Mouse (Mus musculus) heart, adult 2 months (tissue): ENCODE measurements around the gene Abhd8. TPM values are rescaled to one million over a fixed set of nuclear protein-coding genes. Genes with fewer than 3 reads are reported as not detected.

Source experiments
- DNase-seq, 2 experiments: peaks; one replicate each; pipeline ENCODE4 v3.0.0; 2021
- H3K27ac ChIP-seq: fragments of 200-600 bp; 2 replicates; pipeline ENCODE4 v1.8.1; 2022
- H3K27me3 ChIP-seq: fragments of 200-500 bp; 2 replicates; pipeline ENCODE4 v1.6.1; 2012; ENCODE audit warnings: mild to moderate bottlenecking, low read length, inconsistent platforms, mixed read lengths; ENCODE audit not compliant: control insufficient read depth, insufficient read depth
- H3K36me3 ChIP-seq: fragments of 200-500 bp; 2 replicates; pipeline ENCODE4 v1.6.1; 2012; ENCODE audit warnings: low read length, inconsistent platforms; ENCODE audit not compliant: control insufficient read depth, insufficient read depth
- H3K4me1 ChIP-seq: fragments of 200-500 bp; 2 replicates; pipeline ENCODE4 v1.6.1; 2011; ENCODE audit warnings: low read length; ENCODE audit not compliant: control insufficient read depth, insufficient read depth
- H3K4me3 ChIP-seq: fragments of 200-600 bp; 2 replicates; pipeline ENCODE4 v1.8.1; 2022
- H3K79me2 ChIP-seq: fragments of 200-500 bp; replicated peaks from 2 replicates; pipeline ENCODE4 v1.6.1; 2012; ENCODE audit warnings: mild to moderate bottlenecking, inconsistent platforms, low read length, moderate library complexity, mixed read lengths; ENCODE audit not compliant: control insufficient read depth, insufficient read depth
- H3K9ac ChIP-seq: fragments of 200-500 bp; 2 replicates; pipeline ENCODE4 v1.6.1; 2012; ENCODE audit warnings: low read depth, mild to moderate bottlenecking, control low read depth, inconsistent platforms, low read length, mixed read lengths
- CTCF ChIP-seq: fragments of 200-600 bp; IDR thresholded peaks from 2 replicates; pipeline ENCODE4 v1.8.1; 2022; ENCODE audit warnings: antibody characterized with exemption, mild to moderate bottlenecking, moderate library complexity
- EP300 ChIP-seq: fragments of 200-500 bp; IDR thresholded peaks from 2 replicates; pipeline ENCODE4 v1.6.1; 2011; ENCODE audit warnings: low read depth, low read length, control low read depth; ENCODE audit not compliant: insufficient read depth
- POLR2A ChIP-seq: fragments of 200-500 bp; IDR thresholded peaks from 2 replicates; pipeline ENCODE4 v1.6.1; 2011; ENCODE audit warnings: mild to moderate bottlenecking, low read depth, low read length, control low read depth; ENCODE audit not compliant: insufficient read depth
- WGBS: fragments of 180-500 bp; shearing (Covaris S2); methylation state at CpG from one replicate; pipeline ENCODE4 v1.1.7; 2018; 5-methylcytosine and 5-hydroxymethylcytosine counted together
- intact Hi-C: fragments of 180-260 bp; cut with DNase I; formaldehyde crosslinking; loops from one replicate; pipeline ENCODE4 v1.15.1; 2025
- polyA plus RNA-seq: library from polyadenylated mRNA; depleted of rRNA; stranded (reverse); fragments of >200 nt; gene quantifications from 2 replicates; pipeline ENCODE4 v1.2.3, GENCODE M21; 2012; rRNA removed
- total RNA-seq, 2 experiments: library from RNA; stranded (reverse); gene quantifications; 2 replicates each; pipeline ENCODE4 v1.2.3; 2021

Abhd8 gene
- total and polyA plus RNA-seq, 3 experiments = 25.8 to 30.4 (median 26.5) TPM

GRCm38 (mm10) chr8:71422121-71422520 is 41.3 kb downstream of the Abhd8 start:
- Histone ChIP-seq H3K79me2 (no peaks in the 10 kb centered on the region), H3K36me3 (no peaks in the 10 kb centered on the region), H3K4me3 (no peak overlapping the region), H3K4me1 (no peaks in the 10 kb centered on the region), H3K9ac (no peak overlapping the region), H3K27me3 (no peaks in the 10 kb centered on the region), H3K27ac (no peak overlapping the region)
- intact Hi-C loops = no loop called here
- TF ChIP-seq EP300 = no peak
- TF ChIP-seq CTCF = no peak
- TF ChIP-seq POLR2A = no peak
- DNase-seq = no peak

- 46% methylated on average over 11 of the region's 11 CpGs for WGBS
- Histone ChIP-seq H3K4me3 (no peak overlapping the region), H3K27me3 (no peaks in the 10 kb centered on the region), H3K79me2 (no peaks in the 10 kb centered on the region), H3K4me1 (no peaks in the 10 kb centered on the region), H3K27ac (no peak overlapping the region), H3K36me3 (no peaks in the 10 kb centered on the region), H3K9ac (no peak overlapping the region)
- intact Hi-C loops = loop anchor here (5.0 kb wide), 1 partner anchor 1116 kb away; no protein-coding TSS in a partner anchor
- DNase-seq = peak in 1 of 2 experiments; percentile 12
- no peak for TF ChIP-seq CTCF
- no peak for TF ChIP-seq POLR2A
- TF ChIP-seq EP300 = no peak
Measured at GRCm38 (mm10) chr8:71411535-71412273, 51.8 kb downstream of the Abhd8 start.

GRCm38 (mm10) chr8:71408231-71408630 is 55.2 kb downstream of the Abhd8 start:
- no peak overlapping the region for H3K9ac ChIP-seq
- intact Hi-C loops = no loop called here
- no peaks in the 10 kb centered on the region for H3K36me3 ChIP-seq
- no peak overlapping the region for H3K27ac ChIP-seq
- no peaks in the 10 kb centered on the region for H3K27me3 ChIP-seq
- no peaks in the 10 kb centered on the region for H3K79me2 ChIP-seq
- H3K4me1 ChIP-seq = peaks cover 5% of the 10 kb centered on the region
- TF ChIP-seq POLR2A = no peak
- no peak for TF ChIP-seq EP300
- TF ChIP-seq CTCF = no peak
- DNase-seq = no peak
- H3K4me3 ChIP-seq = no peak overlapping the region
- WGBS = 92% methylated on average over 4 of the region's 4 CpGs

GRCm38 (mm10) chr8:71407441-71407840 is 56.0 kb downstream of the Abhd8 start:
- 89% methylated on average over 14 of the region's 14 CpGs for WGBS
- H3K4me3 ChIP-seq = no peak overlapping the region
- no peak for TF ChIP-seq CTCF
- TF ChIP-seq EP300 = no peak
- no peak for TF ChIP-seq POLR2A
- no peaks in the 10 kb centered on the region for H3K36me3 ChIP-seq
- H3K9ac ChIP-seq = no peak overlapping the region
- no peaks in the 10 kb centered on the region for H3K79me2 ChIP-seq
- peaks cover 5% of the 10 kb centered on the region for H3K4me1 ChIP-seq
- no peaks in the 10 kb centered on the region for H3K27me3 ChIP-seq
- H3K27ac ChIP-seq = no peak overlapping the region
- DNase-seq = peak in 1 of 2 experiments; percentile 17
- intact Hi-C loops = loop anchor here (2.0 kb wide), 1 partner anchor 67 kb away; no protein-coding TSS in a partner anchor

Other genes with a start within 250 kb of the Abhd8 start
- 10 to 100 TPM; 20.1 to 22.8 TPM for gene Myo9b, start 190.9 kb downstream of the Abhd8 start, total RNA-seq
- 15.0 and 15.9 TPM in 2 replicates for gene Myo9b, start 190.9 kb downstream of the Abhd8 start, polyA plus RNA-seq
- gene Haus8, start 190.7 kb downstream of the Abhd8 start, total RNA-seq = 10 to 100 TPM; 24.2 to 29.0 TPM
- gene Haus8, start 190.7 kb downstream of the Abhd8 start, polyA plus RNA-seq = 11.9 and 12.1 TPM in 2 replicates
- 100 to 1,000 TPM; 140 to 169 TPM for gene Use1, start 96.8 kb downstream of the Abhd8 start, total RNA-seq
- gene Use1, start 96.8 kb downstream of the Abhd8 start, polyA plus RNA-seq = 112 and 120 TPM in 2 replicates
- gene Ocel1, start 92.4 kb downstream of the Abhd8 start, total RNA-seq = 10 to 100 TPM; 12.4 to 15.2 TPM
- gene Ocel1, start 92.4 kb downstream of the Abhd8 start, polyA plus RNA-seq = 8.0 and 9.1 TPM in 2 replicates
- gene Nr2f6, start 81.7 kb downstream of the Abhd8 start, total RNA-seq = 10 to 100 TPM; 47.6 to 56.7 TPM
- gene Nr2f6, start 81.7 kb downstream of the Abhd8 start, polyA plus RNA-seq = 53.9 and 63.2 TPM in 2 replicates
- gene Ushbp1, start 67.9 kb downstream of the Abhd8 start, total RNA-seq = 10 to 100 TPM; 22.9 to 23.9 TPM
- 71.7 and 72.2 TPM in 2 replicates for gene Ushbp1, start 67.9 kb downstream of the Abhd8 start, polyA plus RNA-seq
- gene Babam1, start 66.8 kb downstream of the Abhd8 start, total RNA-seq = 10 to 100 TPM; 62.8 to 70.2 TPM
- 88.7 and 91.3 TPM in 2 replicates for gene Babam1, start 66.8 kb downstream of the Abhd8 start, polyA plus RNA-seq
- not detected for gene Ankle1, start 57.6 kb downstream of the Abhd8 start, total RNA-seq
- gene Ankle1, start 57.6 kb downstream of the Abhd8 start, polyA plus RNA-seq = 0.15 and 0.31 TPM in 2 replicates
- 100 to 1,000 TPM; 120 to 128 TPM for gene Mrpl34, start 1.3 kb upstream of the Abhd8 start, total RNA-seq
- gene Mrpl34, start 1.3 kb upstream of the Abhd8 start, polyA plus RNA-seq = 81.7 and 153 TPM in 2 replicates
- 10 to 100 TPM; 30.4 to 31.8 TPM for gene Dda1, start 5.5 kb upstream of the Abhd8 start, total RNA-seq
- gene Dda1, start 5.5 kb upstream of the Abhd8 start, polyA plus RNA-seq = 51.8 and 51.9 TPM in 2 replicates
- 10 to 100 TPM; 15.6 to 16.3 TPM for gene Ano8, start 22.3 kb upstream of the Abhd8 start, total RNA-seq
- 15.3 and 18.4 TPM in 2 replicates for gene Ano8, start 22.3 kb upstream of the Abhd8 start, polyA plus RNA-seq
- 10 to 100 TPM; 16.6 to 20.5 TPM for gene Gtpbp3, start 24.4 kb upstream of the Abhd8 start, total RNA-seq
- 18.4 and 19.8 TPM in 2 replicates for gene Gtpbp3, start 24.4 kb upstream of the Abhd8 start, polyA plus RNA-seq
- gene Plvap, start 48.1 kb upstream of the Abhd8 start, total RNA-seq = 10 to 100 TPM; 22.1 to 28.3 TPM
- gene Plvap, start 48.1 kb upstream of the Abhd8 start, polyA plus RNA-seq = 37.2 and 42.9 TPM in 2 replicates
- gene Ccdc194, start 62.1 kb upstream of the Abhd8 start, total RNA-seq = not detected
- gene Ccdc194, start 62.1 kb upstream of the Abhd8 start, polyA plus RNA-seq = 0.10 and 0.23 TPM in 2 replicates
- gene Bst2, start 73.8 kb upstream of the Abhd8 start, total RNA-seq = 10 to 100 TPM; 17.4 to 18.1 TPM
- gene Bst2, start 73.8 kb upstream of the Abhd8 start, polyA plus RNA-seq = 69.8 and 85.9 TPM in 2 replicates
- gene Mvb12a, start 79.3 kb upstream of the Abhd8 start, total RNA-seq = 10 to 100 TPM; 27.0 to 29.7 TPM
- 51.6 and 53.7 TPM in 2 replicates for gene Mvb12a, start 79.3 kb upstream of the Abhd8 start, polyA plus RNA-seq
- gene Tmem221, start 95.2 kb upstream of the Abhd8 start, total RNA-seq = under 1 TPM in 1 of 2 experiments, not detected in 1; 0.16 TPM
- 0.29 and 0.51 TPM in 2 replicates for gene Tmem221, start 95.2 kb upstream of the Abhd8 start, polyA plus RNA-seq
- gene Nxnl1, start 102.9 kb upstream of the Abhd8 start, total RNA-seq = under 1 TPM; 0.14 to 0.18 TPM
- gene Nxnl1, start 102.9 kb upstream of the Abhd8 start, polyA plus RNA-seq = 0.12 TPM in 1 of 2 replicates, not detected in the other
- 100 to 1,000 TPM; 159 to 191 TPM for gene Slc27a1, start 105.2 kb upstream of the Abhd8 start, total RNA-seq
- 227 and 281 TPM in 2 replicates for gene Slc27a1, start 105.2 kb upstream of the Abhd8 start, polyA plus RNA-seq
- gene Pgls, start 128.5 kb upstream of the Abhd8 start, total RNA-seq = 10 to 100 TPM; 58.6 to 66.3 TPM
- gene Pgls, start 128.5 kb upstream of the Abhd8 start, polyA plus RNA-seq = 53.2 and 80.4 TPM in 2 replicates
- under 1 TPM; 0.78 to 0.82 TPM for gene Fam129c, start 134.0 kb upstream of the Abhd8 start, total RNA-seq
- gene Fam129c, start 134.0 kb upstream of the Abhd8 start, polyA plus RNA-seq = 1.7 and 2.4 TPM in 2 replicates
- gene Colgalt1, start 147.3 kb upstream of the Abhd8 start, total RNA-seq = 10 to 100 TPM; 39.3 to 39.6 TPM
- 55.8 and 76.6 TPM in 2 replicates for gene Colgalt1, start 147.3 kb upstream of the Abhd8 start, polyA plus RNA-seq
- under 1 TPM; 0.61 to 0.86 TPM for gene Unc13a, start 208.1 kb upstream of the Abhd8 start, total RNA-seq
- 1.4 and 1.8 TPM in 2 replicates for gene Unc13a, start 208.1 kb upstream of the Abhd8 start, polyA plus RNA-seq
- 1 to 10 TPM; 8.1 to 8.6 TPM for gene Jak3, start 212.6 kb upstream of the Abhd8 start, total RNA-seq
- gene Jak3, start 212.6 kb upstream of the Abhd8 start, polyA plus RNA-seq = 23.3 and 24.0 TPM in 2 replicates
- 1 to 10 TPM; 4.0 to 4.1 TPM for gene Insl3, start 225.6 kb upstream of the Abhd8 start, total RNA-seq
- gene Insl3, start 225.6 kb upstream of the Abhd8 start, polyA plus RNA-seq = 16.3 and 19.3 TPM in 2 replicates
- 1 to 10 TPM; 6.1 to 6.4 TPM for gene B3gnt3, start 238.1 kb upstream of the Abhd8 start, total RNA-seq
- gene B3gnt3, start 238.1 kb upstream of the Abhd8 start, polyA plus RNA-seq = 5.4 and 8.6 TPM in 2 replicates